Mouse (Mus musculus) limb, embryonic 12.5 days (tissue): ENCODE results near the gene Gm45799. TPM values are rescaled to one million over a fixed set of nuclear protein-coding genes. Genes with fewer than 3 reads are reported as not detected.

Source experiments
- ATAC-seq: fragments of 200-750 bp; cut with Nextera tagmentation; 2 replicates; pipeline ENCODE4 v1.8.0; 2017; ENCODE audit warnings: low read depth, moderate TSS enrichment; ENCODE audit not compliant: insufficient number of reproducible peaks, insufficient read depth, low FRiP score, low TSS enrichment
- H3K27ac ChIP-seq: fragments of 300-500 bp; sonication (generic); 2 replicates; pipeline ENCODE4 v1.5.1; 2016; ENCODE audit warnings: mild to moderate bottlenecking, moderate library complexity
- H3K27me3 ChIP-seq: fragments of 300-500 bp; sonication (generic); 2 replicates; pipeline ENCODE4 v1.6.1; 2016; ENCODE audit warnings: mild to moderate bottlenecking, moderate library complexity
- H3K36me3 ChIP-seq: fragments of 300-500 bp; sonication (generic); 2 replicates; pipeline ENCODE4 v1.6.1; 2016; ENCODE audit warnings: mild to moderate bottlenecking, moderate library complexity
- H3K4me1 ChIP-seq: fragments of 300-500 bp; sonication (generic); replicated peaks from 2 replicates; pipeline ENCODE4 v1.6.1; 2016
- H3K4me2 ChIP-seq: fragments of 300-500 bp; sonication (generic); 2 replicates; pipeline ENCODE4 v1.6.1; 2016; ENCODE audit warnings: mild to moderate bottlenecking, moderate library complexity
- H3K4me3 ChIP-seq: fragments of 300-500 bp; sonication (generic); replicated peaks from 2 replicates; pipeline ENCODE4 v1.5.1; 2016; ENCODE audit warnings: mild to moderate bottlenecking
- H3K9ac ChIP-seq: fragments of 300-500 bp; sonication (generic); replicated peaks from 2 replicates; pipeline ENCODE4 v1.6.1; 2016; ENCODE audit warnings: mild to moderate bottlenecking, moderate library complexity
- H3K9me3 ChIP-seq: fragments of 300-500 bp; sonication (generic); 2 replicates; pipeline ENCODE4 v1.6.1; 2016; ENCODE audit warnings: mild to moderate bottlenecking, moderate library complexity
- WGBS: fragments of 180-500 bp; shearing (Covaris S2); methylation state at CpG from one replicate; pipeline ENCODE4 v1.1.7; 2016; 5-methylcytosine and 5-hydroxymethylcytosine counted together
- polyA plus RNA-seq: library from polyadenylated mRNA; unstranded; fragments of >200 nt; fragmentation: Nextera tagmentation; extraction: Ambion mirVana; gene quantifications from 2 replicates; pipeline ENCODE4 v1.2.1, GENCODE M21; 2016

The Gm45799 gene
- 9.9 and 13.9 TPM in 2 replicates for polyA plus RNA-seq

DNA sequence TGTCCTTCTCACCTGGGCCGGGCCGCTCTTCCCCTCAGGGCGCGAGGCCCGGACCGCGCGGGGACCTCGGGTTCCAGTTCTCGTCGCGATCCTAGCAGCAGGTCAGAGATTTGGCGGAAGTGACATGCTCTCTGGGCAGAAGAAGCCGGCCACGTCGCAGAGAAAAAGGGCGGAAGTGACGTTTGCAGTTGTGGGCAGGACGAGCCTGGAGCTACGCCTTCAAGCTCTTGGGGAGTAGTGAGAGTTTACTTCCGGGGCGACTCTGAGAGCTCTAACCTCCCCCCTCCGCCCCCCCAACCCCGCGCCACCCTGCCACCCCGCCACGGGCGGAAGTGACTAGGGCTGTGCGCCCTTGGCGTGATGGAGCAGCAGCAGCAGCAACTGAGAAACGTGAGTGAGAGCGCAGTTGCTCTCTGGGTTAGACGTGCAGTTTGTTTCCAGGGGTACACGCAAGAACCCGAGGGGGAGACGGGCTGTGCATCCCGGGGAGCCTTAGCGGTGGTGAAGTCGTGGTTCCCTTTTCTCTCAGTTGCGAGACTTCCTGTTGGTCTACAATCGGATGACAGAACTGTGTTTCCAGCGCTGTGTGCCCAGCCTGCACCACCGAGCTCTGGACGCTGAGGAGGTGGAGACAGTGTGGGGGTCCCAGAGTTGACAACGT lies at the start of gene Gm45799, which contains the start of gene Arfip2:
TSS of gene Gm45799 (plus strand) at position 320 of the 661 bp plus-strand sequence.
TSS of gene Arfip2 (minus strand) at position 184 of the 661 bp plus-strand sequence.
- Histone ChIP-seq H3K27ac (peak within 1 kb of the TSS; percentile 83), H3K4me3 (peak within 1 kb of the TSS; percentile 73), H3K9me3 (no peaks in the 10 kb centered on the region), H3K4me2 (peak within 1 kb of the TSS; percentile 94), H3K27me3 (no peaks in the 10 kb centered on the region), H3K9ac (peak within 1 kb of the TSS; percentile 81), H3K4me1 (peaks cover 23% of the 10 kb centered on the region), H3K36me3 (peaks cover 41% of the 10 kb centered on the region)
- WGBS: under 1% methylated on average over 44 of the region's 45 CpGs
- ATAC-seq: peak; percentile 94

DNA sequence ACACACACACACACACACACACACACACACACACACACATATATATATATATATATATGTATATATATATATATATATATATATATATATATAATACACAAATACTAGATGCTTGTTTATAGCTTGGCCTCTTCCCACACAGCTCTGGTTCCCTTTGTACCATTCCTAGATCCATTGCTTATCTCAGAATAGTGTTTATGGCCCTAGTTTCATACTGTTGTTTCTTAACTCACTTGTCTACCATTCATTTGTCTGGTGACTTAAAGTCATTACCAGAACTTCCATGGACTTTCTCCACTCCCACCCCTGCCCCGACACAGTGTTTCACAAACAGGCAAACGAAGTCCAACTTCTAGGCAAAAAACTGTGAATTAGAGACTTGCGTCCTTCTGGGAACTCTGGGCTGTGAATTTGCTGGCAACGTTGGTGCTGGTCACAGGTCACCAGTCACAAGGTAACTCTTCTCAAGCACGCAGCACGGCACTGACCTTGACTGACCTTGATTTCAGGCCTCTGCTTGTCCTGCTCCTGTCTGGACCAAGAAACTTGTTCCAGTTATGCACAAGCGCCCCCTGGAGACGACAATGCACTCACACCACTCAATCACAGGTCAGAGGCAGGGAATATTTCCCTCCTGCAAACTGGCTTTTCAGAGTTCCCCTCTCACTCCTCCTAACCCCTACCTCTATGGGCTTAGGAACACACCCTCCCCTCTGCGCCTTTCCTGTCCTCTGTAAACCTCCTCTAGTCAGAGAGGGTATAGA lies 37.3 kb upstream of the Gm45799 start:
- no peaks in the 10 kb centered on the region for H3K36me3 ChIP-seq
- H3K27me3 ChIP-seq: no peaks in the 10 kb centered on the region
- H3K9ac ChIP-seq: no peak overlapping the region
- no peak overlapping the region for H3K27ac ChIP-seq
- no peak overlapping the region for H3K4me2 ChIP-seq
- H3K4me1 ChIP-seq: no peaks in the 10 kb centered on the region
- 0 out of 2 replicates have a peak, but pooled peaks cover 3% of the 10 kb centered on the region for H3K9me3 ChIP-seq
- H3K4me3 ChIP-seq: no peak overlapping the region
- WGBS: 35% methylated on average over 9 of the region's 9 CpGs
- no peak; the same call in 1 of the 2 replicates for ATAC-seq

DNA sequence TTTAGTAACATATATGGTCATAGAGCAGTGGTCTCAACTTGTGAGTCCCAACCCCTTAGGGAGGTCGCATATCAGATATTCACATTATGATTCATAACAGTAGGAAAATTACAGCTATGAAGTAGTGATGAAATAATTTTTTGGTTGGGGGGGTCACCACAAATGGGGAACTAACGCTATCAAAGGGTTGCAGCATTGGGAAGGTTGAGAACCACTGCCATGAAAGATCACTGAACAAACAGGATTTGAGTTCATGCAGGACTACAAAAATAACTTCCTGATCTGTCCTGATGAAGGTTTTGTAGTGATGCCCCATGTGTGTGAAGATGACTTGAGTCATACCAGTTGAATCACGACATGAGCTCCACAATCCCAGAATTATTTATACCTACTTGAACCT lies 31.9 kb upstream of the Gm45799 start:
- Histone ChIP-seq H3K27me3 (no peaks in the 10 kb centered on the region), H3K4me1 (no peaks in the 10 kb centered on the region), H3K4me3 (no peak overlapping the region), H3K27ac (no peak overlapping the region), H3K4me2 (no peak overlapping the region), H3K9me3 (0 out of 2 replicates have a peak, but pooled peaks cover 3% of the 10 kb centered on the region), H3K9ac (no peak overlapping the region), H3K36me3 (peaks cover 40% of the 10 kb centered on the region)
- ATAC-seq: no peak
- 91% methylated on average over 3 of the region's 3 CpGs for WGBS

DNA sequence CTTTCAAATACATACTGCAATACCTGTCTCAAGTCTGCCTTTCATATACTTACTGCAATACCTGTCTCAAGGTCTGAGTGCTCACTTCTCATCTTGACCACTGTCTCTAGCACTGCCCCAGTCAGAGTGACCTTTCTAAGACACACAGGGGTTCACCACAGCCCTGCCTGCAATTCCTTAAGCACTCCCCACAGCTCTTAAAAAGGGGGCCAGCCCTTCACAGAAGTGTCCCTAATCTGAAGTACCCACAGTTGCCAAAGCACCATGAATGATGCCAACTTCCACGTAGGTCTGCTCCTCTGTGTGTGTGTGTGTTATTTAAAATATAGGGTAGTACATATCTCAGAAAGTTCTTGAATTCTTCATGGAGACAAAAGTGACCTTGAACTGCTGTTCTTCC lies 28.6 kb upstream of the Gm45799 start:
- no peak overlapping the region for H3K4me3 ChIP-seq

DNA sequence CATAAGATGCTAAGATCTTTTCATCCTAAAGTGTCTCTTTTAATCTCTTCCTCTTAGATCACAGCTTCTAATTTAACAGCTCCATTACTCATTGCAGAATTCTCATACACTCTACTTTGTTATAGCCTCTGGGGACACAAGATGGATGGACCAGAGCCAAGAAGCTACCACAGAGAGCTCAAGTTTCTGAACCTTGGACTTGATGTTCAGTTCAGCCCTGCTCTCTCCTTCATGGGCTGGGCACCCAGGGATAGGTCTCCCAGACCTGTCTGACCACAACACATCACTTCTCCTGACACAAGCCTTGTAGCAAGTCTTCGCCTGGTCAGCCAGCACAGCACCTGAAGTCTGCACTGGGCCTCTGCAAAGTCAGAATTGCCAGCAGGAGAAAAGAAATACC lies 26.0 kb upstream of the Gm45799 start:
- H3K9me3 ChIP-seq: no peaks in the 10 kb centered on the region
- H3K27me3 ChIP-seq: no peaks in the 10 kb centered on the region
- 88% methylated on average over 1 of the region's 1 CpGs for WGBS
- no peak overlapping the region for H3K4me2 ChIP-seq
- H3K36me3 ChIP-seq: peaks cover 99% of the 10 kb centered on the region
- H3K4me3 ChIP-seq: no peak overlapping the region
- no peak for ATAC-seq
- H3K9ac ChIP-seq: no peak overlapping the region
- H3K4me1 ChIP-seq: no peaks in the 10 kb centered on the region
- H3K27ac ChIP-seq: no peak overlapping the region

More for the DNA sequence above, 28.6 kb upstream of the Gm45799 start:
- no peaks in the 10 kb centered on the region for H3K4me1 ChIP-seq
- H3K36me3 ChIP-seq: peaks cover 73% of the 10 kb centered on the region
- H3K9ac ChIP-seq: no peak overlapping the region
- H3K9me3 ChIP-seq: no peaks in the 10 kb centered on the region
- no peak overlapping the region for H3K4me2 ChIP-seq
- no peak overlapping the region for H3K27ac ChIP-seq
- 89% methylated on average over 1 of the region's 1 CpGs for WGBS
- H3K27me3 ChIP-seq: no peaks in the 10 kb centered on the region
- ATAC-seq: no peak

DNA sequence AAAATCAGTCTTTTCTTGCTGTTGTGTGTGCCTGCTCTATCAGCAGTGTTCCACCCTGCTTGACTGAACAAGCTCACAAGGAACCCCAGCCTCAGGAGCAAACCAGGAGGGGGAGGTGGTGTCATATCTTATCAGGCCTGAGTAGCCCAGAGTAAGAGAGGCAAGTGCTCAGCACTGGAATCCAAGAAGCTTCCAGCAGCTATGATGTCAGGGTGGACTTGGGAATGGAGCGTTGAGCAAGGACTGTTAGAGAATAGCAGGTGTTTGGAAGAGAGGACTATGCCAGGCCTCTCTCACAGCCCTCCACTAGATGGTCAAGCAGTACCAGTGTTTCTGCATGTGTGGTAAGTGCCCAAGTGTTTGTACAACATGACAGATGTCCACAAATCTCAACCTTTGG lies 24.6 kb upstream of the Gm45799 start:
- Histone ChIP-seq H3K9ac (no peak overlapping the region), H3K27ac (no peak overlapping the region), H3K36me3 (peaks cover 99% of the 10 kb centered on the region), H3K4me2 (no peak overlapping the region), H3K4me1 (no peaks in the 10 kb centered on the region), H3K27me3 (no peaks in the 10 kb centered on the region), H3K9me3 (no peaks in the 10 kb centered on the region), H3K4me3 (no peak overlapping the region)
- 88% methylated on average over 1 of the region's 1 CpGs for WGBS
- no peak for ATAC-seq

DNA sequence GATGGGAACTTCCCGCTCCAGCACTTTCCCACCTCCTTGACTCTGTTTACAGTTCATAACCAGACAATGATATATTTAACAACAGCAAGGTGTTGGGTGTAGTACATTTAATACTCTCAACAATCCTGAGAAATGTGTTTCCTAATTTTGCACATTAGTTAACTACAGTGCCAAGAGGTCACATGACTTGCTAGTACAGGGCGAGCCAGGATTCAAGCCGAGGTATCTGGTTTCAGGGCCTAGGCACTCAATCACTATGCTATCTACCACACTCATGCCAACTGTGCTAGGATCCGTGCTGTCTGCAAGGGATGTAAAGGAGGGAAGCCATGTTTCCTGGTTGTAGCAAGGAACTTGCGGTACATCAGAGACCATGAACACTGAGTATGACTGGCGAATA lies 23.8 kb upstream of the Gm45799 start:
- Histone ChIP-seq H3K4me3 (no peak overlapping the region), H3K36me3 (peaks cover 99% of the 10 kb centered on the region)
- WGBS: 88% methylated on average over 6 of the region's 6 CpGs

DNA sequence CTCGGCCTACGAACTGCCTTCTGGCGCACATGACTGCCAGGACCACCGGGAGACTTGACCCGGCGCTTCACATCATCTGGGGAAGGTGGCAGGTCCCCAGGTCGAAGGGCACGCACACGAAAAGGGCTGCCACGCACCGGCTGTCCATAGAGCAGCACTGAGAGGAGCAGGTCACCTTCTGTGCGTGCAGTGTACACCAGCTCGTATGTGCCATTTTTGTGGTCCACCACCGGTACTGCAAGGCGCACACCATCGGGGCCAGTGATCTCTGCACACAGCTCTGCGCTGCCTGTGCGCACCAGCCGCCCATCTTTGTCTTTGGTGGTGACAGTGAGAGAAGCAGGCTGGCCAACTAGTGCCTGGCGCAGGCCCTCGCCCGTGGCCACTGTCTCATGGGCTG lies 22.5 kb upstream of the Gm45799 start:
- 94% methylated on average over 22 of the region's 22 CpGs for WGBS
- Histone ChIP-seq H3K36me3 (peaks cover 97% of the 10 kb centered on the region), H3K4me2 (no peak overlapping the region), H3K9ac (no peak overlapping the region), H3K4me3 (no peak overlapping the region), H3K4me1 (no peaks in the 10 kb centered on the region), H3K9me3 (no peaks in the 10 kb centered on the region), H3K27me3 (no peaks in the 10 kb centered on the region), H3K27ac (no peak overlapping the region)
- no peak; the same call in 1 of the 2 replicates for ATAC-seq

More for the DNA sequence above, 23.8 kb upstream of the Gm45799 start:
- no peaks in the 10 kb centered on the region for H3K9me3 ChIP-seq
- no peak overlapping the region for H3K27ac ChIP-seq
- H3K4me2 ChIP-seq: no peak overlapping the region
- no peaks in the 10 kb centered on the region for H3K4me1 ChIP-seq
- H3K9ac ChIP-seq: no peak overlapping the region
- ATAC-seq: no peak
- H3K27me3 ChIP-seq: no peaks in the 10 kb centered on the region

DNA sequence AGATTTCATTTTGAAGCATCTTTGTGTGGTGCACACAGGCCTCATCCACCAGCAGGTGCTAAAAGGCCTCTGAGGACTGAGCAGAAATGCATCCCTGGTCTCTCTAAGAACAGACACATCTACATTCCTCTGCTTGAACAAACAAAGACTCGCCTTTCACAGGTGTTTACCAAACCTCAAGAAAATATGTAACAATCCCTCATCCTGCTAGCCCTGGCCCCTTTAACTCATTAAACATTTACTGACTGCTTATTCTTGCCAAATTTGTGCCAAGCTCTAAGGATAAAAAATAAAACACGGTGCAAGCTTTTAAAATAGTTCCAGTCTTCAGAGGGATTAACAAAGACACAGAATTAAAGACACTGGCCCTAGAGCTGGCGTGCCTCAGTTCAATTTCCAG lies 20.7 kb upstream of the Gm45799 start:
- 82% methylated on average over 3 of the region's 3 CpGs for WGBS
- no peak for ATAC-seq

DNA sequence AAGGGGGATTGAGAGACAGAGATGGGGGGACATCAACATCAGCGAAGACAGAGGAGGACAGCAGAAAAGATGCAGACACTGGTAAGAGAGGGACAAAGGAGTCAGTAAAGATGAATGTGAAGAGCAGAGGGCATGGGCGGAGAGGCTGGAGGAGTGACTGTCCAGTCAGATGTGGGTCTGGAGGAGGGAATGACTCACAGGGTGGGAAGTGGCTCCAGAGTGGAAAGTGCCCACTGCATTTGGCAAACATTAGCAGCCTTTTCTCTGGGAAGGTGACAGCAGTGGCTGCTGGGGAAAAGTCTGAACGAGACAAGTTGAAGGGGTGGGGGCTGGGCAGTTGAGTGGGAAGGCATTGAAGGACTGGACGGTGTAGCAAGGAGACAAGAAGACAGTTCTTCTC lies 19.3 kb upstream of the Gm45799 start:
- ATAC-seq: no peak
- Histone ChIP-seq H3K9ac (no peak overlapping the region), H3K4me1 (no peaks in the 10 kb centered on the region), H3K9me3 (no peaks in the 10 kb centered on the region), H3K27ac (no peak overlapping the region), H3K27me3 (no peaks in the 10 kb centered on the region), H3K4me3 (no peak overlapping the region), H3K4me2 (no peak overlapping the region), H3K36me3 (peaks cover 91% of the 10 kb centered on the region)
- WGBS: 86% methylated on average over 4 of the region's 4 CpGs

More for the DNA sequence above, 20.7 kb upstream of the Gm45799 start:
- no peak overlapping the region for H3K27ac ChIP-seq
- no peaks in the 10 kb centered on the region for H3K4me1 ChIP-seq
- H3K36me3 ChIP-seq: peaks cover 97% of the 10 kb centered on the region
- H3K9me3 ChIP-seq: no peaks in the 10 kb centered on the region
- no peak overlapping the region for H3K4me2 ChIP-seq
- H3K27me3 ChIP-seq: no peaks in the 10 kb centered on the region
- no peak overlapping the region for H3K9ac ChIP-seq
- no peak overlapping the region for H3K4me3 ChIP-seq

DNA sequence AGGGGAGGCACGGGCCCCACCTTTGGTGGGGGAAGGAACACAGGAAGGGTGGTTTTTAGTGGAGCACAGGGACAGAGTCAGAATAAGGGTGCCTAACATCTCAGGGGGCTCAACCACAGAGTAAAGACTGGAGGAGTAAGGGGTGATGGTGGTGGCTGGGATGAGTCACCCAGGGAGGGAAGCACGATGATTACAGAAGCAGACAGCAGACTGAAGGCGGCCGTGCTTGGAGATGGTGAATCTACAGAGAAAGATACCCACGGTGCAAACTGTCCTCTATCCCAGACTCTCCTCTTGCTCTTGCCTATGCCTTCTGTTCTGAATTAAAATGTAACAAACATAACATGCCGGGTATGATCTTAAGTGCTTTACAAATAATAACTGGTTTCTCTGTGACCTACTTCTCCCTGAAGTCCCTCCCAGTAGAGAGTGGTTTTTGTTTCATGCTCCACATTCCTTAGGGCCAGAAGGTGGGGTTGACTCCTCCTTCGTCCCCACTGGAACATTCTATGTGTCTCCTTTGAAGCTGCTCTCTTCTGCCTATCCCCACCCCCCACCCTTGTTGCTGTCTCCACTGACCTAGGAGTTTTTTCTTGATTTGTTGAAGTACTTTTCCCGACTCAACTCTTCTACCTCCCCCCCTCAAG lies 18.6 kb upstream of the Gm45799 start:
- H3K36me3 ChIP-seq: peaks cover 84% of the 10 kb centered on the region

More for the DNA sequence above, 18.6 kb upstream of the Gm45799 start:
- no peak for ATAC-seq
- 83% methylated on average over 8 of the region's 8 CpGs for WGBS
- Histone ChIP-seq H3K9ac (no peak overlapping the region), H3K4me2 (no peak overlapping the region), H3K4me1 (no peaks in the 10 kb centered on the region), H3K27ac (no peak overlapping the region), H3K4me3 (no peak overlapping the region), H3K27me3 (no peaks in the 10 kb centered on the region), H3K9me3 (no peaks in the 10 kb centered on the region)
